Mouse (Mus musculus) hindbrain, embryonic 16.5 days (tissue): Measurements from ENCODE around the gene Kcns3. TPM values are rescaled to one million over a fixed set of nuclear protein-coding genes. Genes with fewer than 3 reads are reported as not detected.
"Not testable (repeated sequence)": the region's sequence is repeated elsewhere in the genome, so short reads cannot be mapped to it uniquely, and the experiment has no call there.

Experiments
- ATAC-seq: fragments of 200-750 bp; cut with Nextera tagmentation; 2 replicates; pipeline ENCODE4 v1.8.0; 2017; ENCODE audit warnings: moderate TSS enrichment, moderate library complexity
- H3K27ac ChIP-seq: fragments of 300-500 bp; sonication (generic); 2 replicates; pipeline ENCODE4 v1.5.1; 2014; ENCODE audit warnings: low read depth, mild to moderate bottlenecking, control low read depth, low read length, moderate library complexity
- H3K27me3 ChIP-seq: fragments of 300-500 bp; sonication (generic); replicated peaks from 2 replicates; pipeline ENCODE4 v1.6.1; 2014; ENCODE audit warnings: low read length; ENCODE audit not compliant: control insufficient read depth, insufficient read depth
- H3K36me3 ChIP-seq: fragments of 300-500 bp; sonication (generic); 2 replicates; pipeline ENCODE4 v1.6.1; 2014; ENCODE audit warnings: mild to moderate bottlenecking, low read length, moderate library complexity, mixed read lengths; ENCODE audit not compliant: control insufficient read depth, insufficient read depth
- H3K4me1 ChIP-seq: fragments of 300-500 bp; sonication (generic); 2 replicates; pipeline ENCODE4 v1.6.1; 2014; ENCODE audit warnings: low read depth, low read length; ENCODE audit not compliant: control insufficient read depth, insufficient read depth
- H3K4me2 ChIP-seq: fragments of 300-500 bp; sonication (generic); 2 replicates; pipeline ENCODE4 v1.6.1; 2014; ENCODE audit warnings: mild to moderate bottlenecking, low read length, control low read depth, moderate library complexity
- H3K4me3 ChIP-seq: fragments of 300-500 bp; sonication (generic); 2 replicates; pipeline ENCODE4 v1.5.1; 2014; ENCODE audit warnings: mild to moderate bottlenecking, low read length, control low read depth, moderate library complexity
- H3K9ac ChIP-seq: fragments of 300-500 bp; sonication (generic); 2 replicates; pipeline ENCODE4 v1.6.1; 2014; ENCODE audit warnings: low read depth, mild to moderate bottlenecking, control low read depth, low read length, moderate library complexity
- H3K9me3 ChIP-seq: fragments of 300-500 bp; sonication (generic); 2 replicates; pipeline ENCODE4 v1.6.1; 2014; ENCODE audit warnings: mild to moderate bottlenecking, low read length, moderate library complexity; ENCODE audit not compliant: control insufficient read depth
- WGBS: fragments of 180-500 bp; shearing (Covaris S2); extraction: QIAGEN DNeasy Blood & Tissue Kit; methylation state at CpG from one replicate; pipeline ENCODE4 v1.1.7; 2014; 5-methylcytosine and 5-hydroxymethylcytosine counted together
- polyA plus RNA-seq: library from polyadenylated mRNA; unstranded; fragments of >200 nt; fragmentation: Nextera tagmentation; extraction: Ambion mirVana; gene quantifications from 2 replicates; pipeline ENCODE4 v1.2.1, GENCODE M21; 2015

Kcns3 gene
- polyA plus RNA-seq, 1 experiment from 2014 or later, result 1.3 TPM

DNA sequence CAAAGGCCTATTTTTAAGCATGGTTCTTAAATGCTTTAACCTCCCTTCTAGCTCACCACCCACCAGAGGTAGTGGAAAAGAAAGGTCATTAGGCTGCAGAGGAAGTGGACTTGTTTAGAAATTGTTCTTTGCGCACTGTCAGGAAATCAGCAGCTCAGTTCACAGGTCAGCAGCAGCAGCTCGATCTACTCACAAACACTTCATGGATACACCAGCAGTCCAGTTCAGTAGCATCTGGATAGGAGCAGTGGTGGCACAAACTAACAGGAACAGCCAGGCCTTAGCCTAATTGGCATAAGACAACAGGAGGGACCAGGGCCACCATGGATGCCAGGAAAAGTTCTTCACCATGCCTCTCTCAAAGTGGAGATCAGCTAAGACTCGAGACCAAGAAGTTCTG is 49.3 kb downstream of the Kcns3 start:
- no peak overlapping the region for H3K4me3 ChIP-seq
- no peaks in the 10 kb centered on the region for H3K27me3 ChIP-seq
- H3K27ac ChIP-seq, result no peak overlapping the region
- H3K9ac ChIP-seq, result no peak overlapping the region
- no peaks in the 10 kb centered on the region for H3K4me1 ChIP-seq
- WGBS, result 83% methylated on average over 3 of the region's 3 CpGs
- no peaks in the 10 kb centered on the region for H3K9me3 ChIP-seq
- ATAC-seq, result no peak
- no peaks in the 10 kb centered on the region for H3K36me3 ChIP-seq
- no peak overlapping the region for H3K4me2 ChIP-seq

DNA sequence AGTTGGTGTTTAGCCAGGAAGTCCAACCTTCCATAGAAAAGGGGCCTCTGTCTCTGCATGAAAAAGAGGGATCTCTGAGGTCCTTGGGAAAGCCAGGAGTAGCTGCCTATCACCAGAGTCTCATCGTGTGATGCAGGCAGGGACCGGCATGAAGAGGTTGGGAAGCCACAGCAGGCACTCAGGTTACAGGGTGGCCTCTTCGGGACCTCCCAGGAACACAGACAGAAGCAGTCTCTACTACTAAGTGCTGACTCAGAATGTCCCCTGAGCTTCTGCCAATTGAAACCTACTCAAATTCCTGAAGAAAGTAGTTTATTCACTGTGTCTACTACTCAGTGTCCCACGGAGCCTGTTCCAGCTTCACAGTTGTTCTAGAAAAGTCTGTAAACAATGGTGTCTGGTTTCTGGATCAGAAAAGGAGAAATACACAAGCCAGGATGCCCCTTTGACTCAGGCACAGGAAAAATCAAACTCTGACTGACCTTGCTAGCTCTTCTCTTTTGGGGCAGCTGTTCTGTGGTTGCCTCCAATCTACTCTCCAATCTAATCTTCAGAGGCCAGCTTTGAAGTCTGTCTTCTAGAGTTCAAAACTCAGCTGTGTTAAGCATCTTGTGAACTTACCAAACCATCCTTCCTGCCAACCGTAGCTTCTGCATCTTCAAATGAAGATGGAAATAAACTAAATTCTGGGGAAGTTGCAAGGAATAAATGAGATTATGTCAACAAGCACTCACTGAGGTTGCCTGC is 62.1 kb downstream of the Kcns3 start:
- no peaks in the 10 kb centered on the region for H3K27me3 ChIP-seq
- H3K4me2 ChIP-seq, result no peak overlapping the region
- H3K9ac ChIP-seq, result no peak overlapping the region
- H3K36me3 ChIP-seq, result no peaks in the 10 kb centered on the region
- 79% methylated on average over 5 of the region's 5 CpGs for WGBS
- 0 out of 2 replicates have a peak, but pooled peaks cover 5% of the 10 kb centered on the region for H3K9me3 ChIP-seq
- H3K4me3 ChIP-seq, result no peak overlapping the region
- ATAC-seq, result no peak
- no peak overlapping the region for H3K27ac ChIP-seq
- no peaks in the 10 kb centered on the region for H3K4me1 ChIP-seq

DNA sequence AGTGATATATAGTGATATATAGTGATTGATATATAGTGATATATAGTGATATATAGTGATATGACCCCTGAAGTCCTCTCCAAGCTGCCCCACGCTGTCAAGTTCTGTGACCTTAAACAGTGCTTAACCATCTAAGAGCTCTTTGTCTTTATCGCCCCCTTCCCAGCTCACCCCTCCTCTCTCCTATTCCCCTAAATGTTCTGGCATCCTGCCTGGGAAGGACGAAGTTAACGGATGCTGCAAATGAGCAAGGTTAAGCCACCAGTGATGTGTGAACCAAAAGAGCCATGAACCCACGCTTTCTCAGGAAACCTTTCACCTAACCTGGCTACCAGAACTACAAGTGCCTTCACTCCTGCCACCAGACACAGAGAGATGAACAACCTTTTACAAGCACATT is 64.0 kb downstream of the Kcns3 start:
- WGBS, result 68% methylated on average over 5 of the region's 5 CpGs
- no peak overlapping the region for H3K4me3 ChIP-seq
- H3K9me3 ChIP-seq, result 0 out of 2 replicates have a peak, but pooled peaks cover 5% of the 10 kb centered on the region
- H3K36me3 ChIP-seq, result no peaks in the 10 kb centered on the region
- H3K27ac ChIP-seq, result no peak overlapping the region
- ATAC-seq, result no peak
- H3K4me2 ChIP-seq, result no peak overlapping the region
- H3K9ac ChIP-seq, result no peak overlapping the region
- H3K4me1 ChIP-seq, result no peaks in the 10 kb centered on the region
- H3K27me3 ChIP-seq, result no peaks in the 10 kb centered on the region

DNA sequence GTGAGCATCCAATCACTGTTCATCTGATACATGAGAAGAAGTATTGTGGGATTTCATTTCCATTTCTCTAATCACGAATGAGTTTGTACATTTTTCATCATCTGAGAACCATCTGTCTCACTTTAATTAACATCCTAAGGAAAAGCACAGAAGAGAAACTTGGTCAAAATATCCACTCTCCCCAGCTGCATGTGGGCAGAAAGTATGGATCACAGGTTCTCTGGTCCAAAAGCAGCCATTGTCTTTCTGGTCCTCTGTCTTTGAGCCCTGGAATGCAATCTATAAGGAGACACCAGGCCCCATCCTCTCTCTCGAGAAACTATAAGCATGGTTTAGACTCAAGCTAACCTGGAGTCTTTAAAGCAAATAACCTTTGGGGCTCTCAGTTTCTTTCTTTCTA is 79.8 kb downstream of the Kcns3 start:
- WGBS, result 86% methylated on average over 2 of the region's 2 CpGs

DNA sequence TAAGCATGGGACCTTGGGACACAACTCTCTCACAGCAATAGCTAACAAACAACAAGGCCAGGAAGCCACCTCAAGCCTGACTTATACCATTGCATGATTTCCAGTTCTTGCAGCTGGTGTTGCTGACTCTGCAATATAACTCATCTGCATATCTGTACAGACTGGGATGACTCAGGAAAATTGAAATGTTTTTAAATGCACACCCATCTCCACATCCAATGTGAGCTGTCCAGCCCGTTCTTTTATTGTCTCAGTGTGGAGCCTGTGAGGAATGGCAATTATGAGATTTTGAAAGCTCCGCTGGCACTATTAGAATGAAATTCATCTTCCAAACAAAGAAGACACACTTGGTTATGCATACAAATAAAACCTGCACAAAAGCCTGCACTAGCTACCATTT is 84.0 kb downstream of the Kcns3 start:
- no peak overlapping the region for H3K9ac ChIP-seq
- no peak overlapping the region for H3K4me3 ChIP-seq
- no peaks in the 10 kb centered on the region for H3K36me3 ChIP-seq
- H3K27ac ChIP-seq, result no peak overlapping the region
- ATAC-seq, result peak; percentile 73
- H3K9me3 ChIP-seq, result no peaks in the 10 kb centered on the region
- no peak overlapping the region for H3K4me2 ChIP-seq
- 27% methylated on average over 2 of the region's 2 CpGs for WGBS
- no peaks in the 10 kb centered on the region for H3K4me1 ChIP-seq
- H3K27me3 ChIP-seq, result no peaks in the 10 kb centered on the region

More for the DNA sequence above, 79.8 kb downstream of the Kcns3 start:
- no peak overlapping the region for H3K9ac ChIP-seq
- H3K4me2 ChIP-seq, result no peak overlapping the region
- no peaks in the 10 kb centered on the region for H3K9me3 ChIP-seq
- no peaks in the 10 kb centered on the region for H3K4me1 ChIP-seq
- ATAC-seq, result no peak
- no peak overlapping the region for H3K4me3 ChIP-seq
- H3K27ac ChIP-seq, result no peak overlapping the region
- H3K27me3 ChIP-seq, result no peaks in the 10 kb centered on the region
- H3K36me3 ChIP-seq, result no peaks in the 10 kb centered on the region

DNA sequence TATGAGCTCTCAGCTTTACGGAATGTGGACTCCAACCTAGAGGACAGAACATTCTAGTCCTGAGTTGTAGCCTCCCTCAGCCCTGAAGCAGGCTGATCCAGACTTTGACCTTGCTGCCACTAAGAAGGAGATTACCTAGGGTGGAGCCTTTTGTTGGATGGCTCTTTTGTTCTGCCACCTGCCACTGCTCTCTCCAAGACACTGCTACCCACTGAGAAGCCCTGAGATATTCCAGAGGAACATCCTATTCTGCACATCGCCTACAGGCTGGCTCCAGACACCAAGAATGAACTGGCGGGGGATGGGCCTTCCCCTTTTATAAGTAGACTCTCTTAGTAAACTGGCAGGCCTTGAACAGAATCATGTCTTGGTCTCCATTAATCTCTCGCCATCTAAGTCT is 98.2 kb downstream of the Kcns3 start:
- not testable (repeated sequence) for H3K9ac ChIP-seq, H3K27ac ChIP-seq, H3K4me2 ChIP-seq, ATAC-seq, H3K36me3 ChIP-seq, H3K4me1 ChIP-seq, H3K27me3 ChIP-seq, H3K9me3 ChIP-seq, H3K4me3 ChIP-seq
- WGBS, result 70% methylated on average over 4 of the region's 4 CpGs

DNA sequence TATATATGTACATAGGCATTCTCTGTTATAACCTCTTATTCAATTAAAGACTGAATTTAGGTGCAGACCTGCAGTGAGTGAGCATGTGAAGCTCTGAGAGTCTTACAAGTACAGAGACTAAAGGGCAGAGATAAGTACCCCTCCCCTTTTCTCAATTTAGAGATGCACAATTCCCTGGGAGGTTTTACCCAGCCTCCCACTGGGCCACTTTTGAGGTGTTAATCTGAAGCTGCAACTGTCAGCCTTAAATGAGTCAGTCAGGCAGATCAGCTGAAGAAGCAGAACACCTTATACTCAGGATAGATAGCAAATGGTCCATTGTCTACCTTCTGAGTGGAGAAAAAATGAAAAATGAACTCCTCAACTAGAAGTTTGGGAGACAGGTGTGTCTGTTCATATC is 109.0 kb downstream of the Kcns3 start:
- no peaks in the 10 kb centered on the region for H3K36me3 ChIP-seq
- H3K27me3 ChIP-seq, result no peaks in the 10 kb centered on the region
- H3K9ac ChIP-seq, result no peak overlapping the region
- no peak overlapping the region for H3K4me2 ChIP-seq
- no peak for ATAC-seq
- no peaks in the 10 kb centered on the region for H3K9me3 ChIP-seq
- H3K4me1 ChIP-seq, result no peaks in the 10 kb centered on the region
- no peak overlapping the region for H3K4me3 ChIP-seq
- H3K27ac ChIP-seq, result no peak overlapping the region

Other genes with a start within 250 kb of the Kcns3 start
- gene Msgn1, start 57.9 kb upstream of the Kcns3 start, polyA plus RNA-seq, result not detected in 2 replicates
- gene Gen1, start 114.7 kb upstream of the Kcns3 start, polyA plus RNA-seq, result 2.1 and 2.4 TPM in 2 replicates
- gene Smc6, start 114.8 kb upstream of the Kcns3 start, polyA plus RNA-seq, result 92.8 and 99.3 TPM in 2 replicates